Mouse (Mus musculus): ENCODE results near the gene Trim58. TPM values are rescaled to one million over a fixed set of nuclear protein-coding genes. Genes with fewer than 3 reads are reported as not detected.

Trim58 gene
- polyA plus RNA-seq, 1 experiment from 2014 or later: 0.10 TPM

GRCm38 (mm10) chr11:58638176-58638701 is 2.0 kb upstream of the Trim58 start:
- H3K4me3 ChIP-seq (ENCODE audit: low read depth, low read length): no peak overlapping the region
- peaks cover 3% of the 10 kb centered on the region; the same call in 1 of the 2 replicates for H3K27me3 ChIP-seq (ENCODE audit: control insufficient read depth, insufficient read depth, low read length)
- H3K9ac ChIP-seq (ENCODE audit: low read length): no peak overlapping the region
- DNase-seq (ENCODE audit: low spot score, missing footprints) (no peak), ATAC-seq (ENCODE audit: low FRiP score) (no peak)
- no peak overlapping the region for H3K4me2 ChIP-seq
- H3K4me1 ChIP-seq (ENCODE audit: control insufficient read depth, insufficient read depth, low read length): peaks cover 5% of the 10 kb centered on the region
- no peaks in the 10 kb centered on the region for H3K36me3 ChIP-seq (ENCODE audit: control insufficient read depth, insufficient read depth, low read length)
- H3K27ac ChIP-seq (ENCODE audit: low read depth, low read length): no peak overlapping the region
- no peaks in the 10 kb centered on the region for H3K9me3 ChIP-seq (ENCODE audit: control insufficient read depth, low read length)
- 72% methylated on average over 7 of the region's 7 CpGs for WGBS

DNA sequence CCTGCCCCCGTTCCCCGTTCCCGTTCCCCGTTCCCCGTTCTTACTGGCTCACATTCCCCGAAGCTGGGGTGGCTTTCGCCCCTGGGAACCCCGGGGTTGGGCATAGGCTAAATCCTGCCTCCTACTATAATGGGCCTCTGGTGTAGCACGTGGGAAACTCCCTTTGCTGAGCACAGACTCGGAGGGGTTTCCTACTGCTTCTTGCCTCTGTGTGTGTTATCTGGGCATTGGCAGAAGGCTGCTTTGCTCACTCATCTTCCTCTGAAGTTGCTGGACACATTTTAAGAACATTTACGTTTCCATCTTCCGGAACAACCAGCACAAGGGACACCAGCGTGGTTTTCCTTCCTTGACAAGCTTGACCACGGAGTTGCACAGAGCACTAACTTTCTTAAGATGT is 792 bp downstream of the Trim58 start:
- H3K4me1 ChIP-seq (ENCODE audit: control insufficient read depth, insufficient read depth, low read length): peaks cover 5% of the 10 kb centered on the region
- no peak overlapping the region; the same call in 1 of the 2 replicates for H3K9ac ChIP-seq (ENCODE audit: low read length)
- H3K4me2 ChIP-seq: peak overlapping the region; percentile 78
- peak overlapping the region; percentile 36 for H3K4me3 ChIP-seq (ENCODE audit: low read depth, low read length)
- 27% methylated on average over 14 of the region's 14 CpGs for WGBS
- no peak overlapping the region for H3K27ac ChIP-seq (ENCODE audit: low read depth, low read length)
- no peaks in the 10 kb centered on the region for H3K9me3 ChIP-seq (ENCODE audit: control insufficient read depth, low read length)
- no peaks in the 10 kb centered on the region for H3K36me3 ChIP-seq (ENCODE audit: control insufficient read depth, insufficient read depth, low read length)
- ATAC-seq (ENCODE audit: low FRiP score): no peak
- peaks cover 3% of the 10 kb centered on the region; the same call in 1 of the 2 replicates for H3K27me3 ChIP-seq (ENCODE audit: control insufficient read depth, insufficient read depth, low read length)
- DNase-seq (ENCODE audit: low spot score, missing footprints): no peak

GRCm38 (mm10) chr11:58641638-58642358 is 1.5 kb downstream of the Trim58 start:
- WGBS: 87% methylated on average over 13 of the region's 13 CpGs
- H3K27me3 ChIP-seq (ENCODE audit: control insufficient read depth, insufficient read depth, low read length): peaks cover 3% of the 10 kb centered on the region; the same call in 1 of the 2 replicates
- no peak for DNase-seq (ENCODE audit: low spot score, missing footprints)
- H3K27ac ChIP-seq (ENCODE audit: low read depth, low read length): no peak overlapping the region
- no peak overlapping the region for H3K4me3 ChIP-seq (ENCODE audit: low read depth, low read length)
- no peaks in the 10 kb centered on the region for H3K36me3 ChIP-seq (ENCODE audit: control insufficient read depth, insufficient read depth, low read length)
- no peaks in the 10 kb centered on the region for H3K9me3 ChIP-seq (ENCODE audit: control insufficient read depth, low read length)
- peaks cover 5% of the 10 kb centered on the region for H3K4me1 ChIP-seq (ENCODE audit: control insufficient read depth, insufficient read depth, low read length)
- H3K9ac ChIP-seq (ENCODE audit: low read length): no peak overlapping the region
- no peak overlapping the region for H3K4me2 ChIP-seq
- no peak for ATAC-seq (ENCODE audit: low FRiP score)

GRCm38 (mm10) chr11:58643350-58643749 is 3.1 kb downstream of the Trim58 start:
- H3K27ac ChIP-seq (ENCODE audit: low read depth, low read length): no peak overlapping the region
- peaks cover 3% of the 10 kb centered on the region; the same call in 1 of the 2 replicates for H3K27me3 ChIP-seq (ENCODE audit: control insufficient read depth, insufficient read depth, low read length)
- no peak overlapping the region for H3K4me2 ChIP-seq
- H3K36me3 ChIP-seq (ENCODE audit: control insufficient read depth, insufficient read depth, low read length): no peaks in the 10 kb centered on the region
- H3K4me3 ChIP-seq (ENCODE audit: low read depth, low read length): no peak overlapping the region
- H3K4me1 ChIP-seq (ENCODE audit: control insufficient read depth, insufficient read depth, low read length): peaks cover 5% of the 10 kb centered on the region
- WGBS: 36% methylated on average over 6 of the region's 6 CpGs
- DNase-seq (ENCODE audit: low spot score, missing footprints) (no peak), ATAC-seq (ENCODE audit: low FRiP score) (no peak)
- H3K9ac ChIP-seq (ENCODE audit: low read length): no peak overlapping the region
- no peaks in the 10 kb centered on the region for H3K9me3 ChIP-seq (ENCODE audit: control insufficient read depth, low read length)

- ATAC-seq (ENCODE audit: low FRiP score): no peak
- Histone ChIP-seq H3K4me1 (ENCODE audit: control insufficient read depth, insufficient read depth, low read length) (no peaks in the 10 kb centered on the region), H3K36me3 (ENCODE audit: control insufficient read depth, insufficient read depth, low read length) (no peaks in the 10 kb centered on the region), H3K27me3 (ENCODE audit: control insufficient read depth, insufficient read depth, low read length) (no peaks in the 10 kb centered on the region), H3K4me3 (ENCODE audit: low read depth, low read length) (no peak overlapping the region), H3K9me3 (ENCODE audit: control insufficient read depth, low read length) (no peaks in the 10 kb centered on the region), H3K27ac (ENCODE audit: low read depth, low read length) (no peak overlapping the region), H3K4me2 (no peak overlapping the region), H3K9ac (ENCODE audit: low read length) (no peak overlapping the region)
- WGBS: 90% methylated on average over 3 of the region's 3 CpGs
- no peak for DNase-seq (ENCODE audit: low spot score, missing footprints)
These were observed 14.9 kb downstream of the Trim58 start for GRCm38 (mm10) chr11:58655151-58655550.

- 79% methylated on average over 4 of the region's 4 CpGs for WGBS
These were observed 18.3 kb downstream of the Trim58 start, which contains the start of gene Olfr322 for GRCm38 (mm10) chr11:58658596-58658995. Olfr322 (plus strand) TSS chr11:58658782.

GRCm38 (mm10) chr11:58669252-58669651 is 29.0 kb downstream of the Trim58 start:
- no peaks in the 10 kb centered on the region for H3K27me3 ChIP-seq (ENCODE audit: control insufficient read depth, insufficient read depth, low read length)
- H3K27ac ChIP-seq (ENCODE audit: low read depth, low read length): no peak overlapping the region
- H3K9me3 ChIP-seq (ENCODE audit: control insufficient read depth, low read length): no peaks in the 10 kb centered on the region
- no peak overlapping the region for H3K4me3 ChIP-seq (ENCODE audit: low read depth, low read length)
- no peaks in the 10 kb centered on the region for H3K4me1 ChIP-seq (ENCODE audit: control insufficient read depth, insufficient read depth, low read length)
- ATAC-seq (ENCODE audit: low FRiP score) (no peak), DNase-seq (ENCODE audit: low spot score, missing footprints) (no peak)
- H3K36me3 ChIP-seq (ENCODE audit: control insufficient read depth, insufficient read depth, low read length): no peaks in the 10 kb centered on the region
- no peak overlapping the region for H3K9ac ChIP-seq (ENCODE audit: low read length)
- H3K4me2 ChIP-seq: no peak overlapping the region

More at GRCm38 (mm10) chr11:58658596-58658995, 18.3 kb downstream of the Trim58 start, which contains the start of gene Olfr322:
- no peaks in the 10 kb centered on the region for H3K4me1 ChIP-seq (ENCODE audit: control insufficient read depth, insufficient read depth, low read length)
- no peak for ATAC-seq (ENCODE audit: low FRiP score)
- H3K9ac ChIP-seq (ENCODE audit: low read length): no peak within 1 kb of the TSS
- no peaks in the 10 kb centered on the region for H3K36me3 ChIP-seq (ENCODE audit: control insufficient read depth, insufficient read depth, low read length)
- no peak within 1 kb of the TSS for H3K27ac ChIP-seq (ENCODE audit: low read depth, low read length)
- no peaks in the 10 kb centered on the region for H3K27me3 ChIP-seq (ENCODE audit: control insufficient read depth, insufficient read depth, low read length)
- H3K9me3 ChIP-seq (ENCODE audit: control insufficient read depth, low read length): no peaks in the 10 kb centered on the region
- no peak within 1 kb of the TSS for H3K4me3 ChIP-seq (ENCODE audit: low read depth, low read length)
- DNase-seq (ENCODE audit: low spot score, missing footprints): no peak
- H3K4me2 ChIP-seq: no peak within 1 kb of the TSS

DNA sequence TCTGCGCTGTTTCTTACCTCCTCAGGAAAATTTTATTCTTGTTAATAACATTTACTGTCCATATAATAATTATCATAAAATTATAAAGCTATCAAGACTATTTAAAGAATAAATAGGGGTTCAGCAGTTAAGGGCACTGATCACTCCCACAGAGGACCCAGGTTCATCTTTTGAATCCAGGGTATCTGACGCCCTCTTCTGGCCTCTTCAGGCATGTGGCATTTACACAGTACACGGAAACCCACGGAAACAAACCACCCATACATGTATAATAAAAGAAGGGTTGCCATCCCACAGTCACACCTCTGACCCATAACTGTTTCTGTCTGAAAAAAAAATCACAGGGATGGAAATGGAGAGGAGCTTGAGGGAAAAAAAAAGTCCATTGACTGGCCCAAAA is 31.6 kb downstream of the Trim58 start:
- no peak overlapping the region for H3K4me3 ChIP-seq (ENCODE audit: low read depth, low read length)
- 58% methylated on average over 4 of the region's 4 CpGs for WGBS
- H3K27me3 ChIP-seq (ENCODE audit: control insufficient read depth, insufficient read depth, low read length): no peaks in the 10 kb centered on the region
- H3K4me1 ChIP-seq (ENCODE audit: control insufficient read depth, insufficient read depth, low read length): no peaks in the 10 kb centered on the region
- no peak overlapping the region for H3K27ac ChIP-seq (ENCODE audit: low read depth, low read length)
- no peak for DNase-seq (ENCODE audit: low spot score, missing footprints)
- no peak overlapping the region for H3K9ac ChIP-seq (ENCODE audit: low read length)
- H3K36me3 ChIP-seq (ENCODE audit: control insufficient read depth, insufficient read depth, low read length): no peaks in the 10 kb centered on the region
- H3K4me2 ChIP-seq: no peak overlapping the region
- H3K9me3 ChIP-seq (ENCODE audit: control insufficient read depth, low read length): no peaks in the 10 kb centered on the region
- no peak for ATAC-seq (ENCODE audit: low FRiP score)

GRCm38 (mm10) chr11:58680799-58681198 is 40.5 kb downstream of the Trim58 start, which contains the start of gene Olfr320:
Olfr320 (plus strand) TSS chr11:58681099.
- Histone ChIP-seq H3K36me3 (ENCODE audit: control insufficient read depth, insufficient read depth, low read length) (no peaks in the 10 kb centered on the region), H3K4me3 (ENCODE audit: low read depth, low read length) (no peak within 1 kb of the TSS), H3K27me3 (ENCODE audit: control insufficient read depth, insufficient read depth, low read length) (no peaks in the 10 kb centered on the region), H3K4me1 (ENCODE audit: control insufficient read depth, insufficient read depth, low read length) (no peaks in the 10 kb centered on the region), H3K9me3 (ENCODE audit: control insufficient read depth, low read length) (no peaks in the 10 kb centered on the region), H3K27ac (ENCODE audit: low read depth, low read length) (no peak within 1 kb of the TSS), H3K9ac (ENCODE audit: low read length) (no peak within 1 kb of the TSS), H3K4me2 (no peak within 1 kb of the TSS)
- ATAC-seq (ENCODE audit: low FRiP score): no peak
- no peak for DNase-seq (ENCODE audit: low spot score, missing footprints)
- 82% methylated on average over 1 of the region's 1 CpGs for WGBS

Measured in midbrain, embryonic 11.5 days (tissue).